Mouse (Mus musculus): ENCODE measurements around the gene Mobp.

DNA sequence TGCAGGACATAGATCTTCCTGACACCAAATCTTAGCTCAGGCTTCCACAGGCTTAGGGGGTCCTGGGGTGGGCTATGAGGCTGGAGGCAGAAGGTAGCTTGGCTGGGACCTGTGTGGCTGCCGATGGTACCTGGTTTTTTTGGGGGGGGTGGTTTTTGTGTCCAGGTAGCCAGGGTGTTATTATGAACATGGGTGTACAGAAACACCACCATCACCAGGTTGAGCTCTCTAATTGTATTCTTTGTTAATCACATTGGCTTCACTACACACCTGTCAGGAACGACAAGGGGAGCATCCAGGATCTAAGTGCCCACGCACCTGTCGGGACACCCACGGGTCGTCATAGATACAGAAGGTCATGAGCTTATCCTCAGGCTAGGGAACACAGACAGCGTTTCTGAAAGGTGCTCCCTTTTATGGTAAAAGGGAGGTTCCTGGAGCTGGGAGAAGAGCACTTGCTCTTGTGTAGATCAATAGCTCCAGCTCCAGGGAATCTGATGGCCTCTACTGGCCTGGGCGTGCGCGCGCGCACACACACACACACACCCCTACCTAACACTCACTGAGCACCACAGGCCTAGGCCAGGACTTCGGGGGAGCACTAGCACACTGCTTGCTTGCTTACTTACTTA is 14.9 kb upstream of the Mobp start:
- TF ChIP-seq POLR2A (IDR thresholded peaks at IDR 0.05; ENCODE audit: borderline replicate concordance, low read depth, low read length), result no peak
- no peak for TF ChIP-seq CTCF (IDR thresholded peaks at IDR 0.05; ENCODE audit: low read depth, low read length)

All from bone marrow macrophage, adult 2 months (primary cell).